Mouse (Mus musculus) left cerebral cortex, postnatal 10 days (tissue): ENCODE data around the gene Gm8797. TPM values are rescaled to one million over a fixed set of nuclear protein-coding genes. Genes with fewer than 3 reads are reported as not detected.
A peak's percentile ranks its signal among the peaks of the same experiment; 100 is the strongest.
"Not testable (repeated sequence)": the region's sequence is repeated elsewhere in the genome, so short reads cannot be mapped to it uniquely, and the experiment has no call there.

Source experiments
- DNase-seq, 2 experiments: peaks; one replicate each; pipeline ENCODE4 v3.0.0; 2021 to 2022; ENCODE audit warnings: low spot score in 2 of 2, mixed read lengths in 1 of 2; ENCODE audit errors: extremely low spot score in 1 of 2
- intact Hi-C: fragments of 180-260 bp; cut with DNase I; formaldehyde crosslinking; loops from one replicate; pipeline ENCODE4 v1.15.1; 2025
- total RNA-seq, 2 experiments: library from RNA; stranded (reverse); gene quantifications; 2 replicates each; pipeline ENCODE4 v1.2.3; 2021

Gm8797 gene
- 10 to 100 TPM; 14.3 to 26.8 TPM for total RNA-seq

DNA sequence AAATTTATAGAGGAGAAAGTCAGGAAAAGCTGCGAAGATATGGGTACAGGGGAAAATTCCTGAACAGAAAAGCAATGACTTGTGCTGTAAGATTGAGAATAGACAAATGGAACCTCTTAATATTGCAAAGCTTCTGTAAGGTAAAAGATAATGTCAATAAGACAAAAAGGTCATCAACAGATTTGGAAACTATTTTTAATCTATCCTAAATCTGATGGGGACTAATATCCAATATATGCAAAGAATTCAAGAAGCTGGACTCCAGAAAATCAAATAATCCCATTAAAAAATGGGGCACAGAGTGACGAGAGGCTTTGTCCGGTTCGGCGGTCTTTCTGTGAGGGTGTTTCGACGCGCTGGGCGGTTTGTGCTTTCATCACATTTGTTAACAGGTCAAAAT, at the start of gene Gm8797:
Gene Gm8797, plus strand, starts transcription at position 301 of the 400 bp plus-strand sequence.
- DNase-seq, intact Hi-C loops: not testable (repeated sequence)

DNA sequence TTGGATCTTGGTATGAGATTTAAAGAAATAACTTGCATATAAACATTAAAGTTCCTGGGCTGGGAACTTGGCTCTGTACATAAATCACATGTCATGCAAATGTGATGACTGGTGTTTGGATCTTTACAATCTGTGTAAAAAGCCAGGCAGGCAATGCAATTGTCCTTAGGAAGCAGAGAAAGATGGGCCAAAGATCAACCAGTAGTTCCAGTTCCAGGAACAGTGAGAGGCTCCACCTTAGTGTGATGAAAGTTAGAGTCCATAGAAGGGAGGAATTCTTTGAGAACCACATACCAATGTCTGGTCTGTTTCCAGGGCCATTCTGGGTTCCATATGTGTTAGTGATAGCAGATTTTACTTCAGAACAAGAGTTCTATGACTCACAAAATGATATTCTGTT, 36.1 kb upstream of the Gm8797 start:
- DNase-seq = no peak
- intact Hi-C loops = no loop called here

DNA sequence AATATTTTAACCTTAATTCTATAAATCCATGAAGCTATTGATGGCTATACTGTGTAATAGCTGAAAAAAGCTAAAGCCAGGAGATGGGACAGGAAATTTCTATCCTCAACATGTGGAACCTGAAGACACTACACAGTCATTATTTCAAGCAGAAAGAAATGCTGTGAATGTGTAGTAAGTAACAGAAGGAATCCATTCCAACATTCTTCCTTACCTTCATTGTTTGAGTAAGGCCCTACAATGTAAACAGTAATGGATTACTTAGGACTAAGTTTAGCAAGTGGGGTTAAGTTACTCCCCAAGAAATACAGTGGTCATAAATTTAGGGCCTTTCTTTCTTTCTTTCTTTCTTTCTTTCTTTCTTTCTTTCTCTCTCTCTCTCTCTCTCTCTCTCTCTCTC, 17.7 kb upstream of the Gm8797 start:
- intact Hi-C loops = no loop called here
- no peak for DNase-seq

DNA sequence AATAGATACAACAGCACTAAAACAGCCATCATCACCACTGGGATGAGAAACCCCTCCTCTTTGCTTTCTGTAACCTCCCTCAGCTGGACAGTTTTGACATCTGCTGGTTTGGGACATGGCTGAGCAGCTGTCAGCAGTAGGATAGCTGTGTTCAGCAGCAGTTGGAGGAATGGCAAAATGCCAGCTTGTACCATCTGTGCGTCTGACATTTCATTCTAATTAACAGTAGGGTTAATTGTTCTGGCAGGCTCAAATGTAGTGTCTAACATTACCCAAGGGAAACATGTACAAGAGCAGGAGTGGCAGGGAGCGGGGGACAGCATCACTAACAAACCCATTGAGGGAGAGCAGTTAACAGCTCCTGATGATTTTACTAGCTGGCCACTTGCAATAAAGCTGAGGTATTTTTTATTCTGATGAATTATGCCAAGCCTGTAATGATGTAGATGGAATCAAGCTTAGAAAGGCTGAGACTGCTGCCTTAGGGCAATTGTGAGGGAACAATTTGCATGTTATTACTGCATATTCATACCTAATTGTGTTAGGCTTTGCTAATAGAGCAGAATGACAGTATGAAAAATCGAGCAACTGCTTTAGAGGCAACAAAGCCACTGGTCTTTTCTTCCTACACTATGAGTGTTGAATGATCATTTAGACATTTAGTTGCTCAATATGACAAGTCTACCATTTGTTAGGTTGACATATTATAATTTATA, 4.3 kb downstream of the Gm8797 start:
- peak; percentile 49 to 66 for DNase-seq
- intact Hi-C loops = no loop called here

DNA sequence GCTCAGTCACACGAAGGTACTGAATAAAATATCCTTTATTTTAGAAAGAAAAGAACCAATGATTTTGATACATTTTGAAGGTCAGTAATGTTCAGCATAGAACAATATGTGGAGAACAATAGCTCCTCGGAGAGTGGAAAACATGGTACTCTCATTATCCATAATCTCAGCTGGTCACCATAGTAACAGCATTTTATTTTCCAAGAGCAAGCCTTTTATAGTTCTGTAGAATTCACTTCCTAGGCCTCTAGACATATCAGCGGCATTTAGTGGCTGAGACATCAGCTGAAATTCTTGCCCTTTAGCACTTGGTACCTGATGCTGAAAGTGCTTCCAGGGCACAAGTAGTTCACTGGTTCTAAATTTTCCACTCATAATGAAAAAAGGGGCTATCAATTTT, 15.7 kb downstream of the Gm8797 start:
- intact Hi-C loops = no loop called here
- DNase-seq = no peak

DNA sequence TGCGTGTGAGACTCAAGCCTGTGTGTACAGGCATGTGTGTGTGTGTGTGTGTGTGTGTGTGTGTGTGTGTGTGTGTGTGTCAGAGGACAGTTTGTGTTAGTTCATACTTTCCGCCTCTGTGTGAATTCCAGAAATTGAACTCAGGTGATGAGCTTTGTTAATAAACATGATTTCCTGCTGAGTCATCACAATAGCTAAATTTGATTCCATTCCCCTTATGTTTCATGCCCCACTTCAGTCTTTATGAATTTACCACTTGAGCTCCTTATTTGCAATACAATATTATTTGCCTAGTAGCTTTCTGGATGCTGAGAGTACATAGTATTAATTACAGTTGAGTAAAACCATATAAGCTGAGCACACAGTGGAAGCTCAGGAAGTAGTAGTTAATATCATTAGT, 26.3 kb downstream of the Gm8797 start:
- intact Hi-C loops = no loop called here
- no peak for DNase-seq
